In genomic region chr5:139862759-139863158, GRCm38 (mm10) we compare ENCODE assay signal across 10 mouse cellular contexts. TPM values are rescaled to one million over a fixed set of nuclear protein-coding genes. Genes with fewer than 3 reads are reported as not detected.
DNase-seq lines count a peak whose midpoint lies in the region; ATAC-seq lines count a peak whose summit lies in the region.
"Had no signal": no experiment of that assay in that cellular context is flagged by ENCODE, and none has a peak within 500 bp of the region (broad histone marks: within the 10 kb centered on the region; RNA-seq: fewer than 3 reads in every experiment).

No protein-coding gene starts in this region.

- no peak overlapping the region for H3K9ac ChIP-seq in kidney, embryonic 14.5 days (ENCODE audit: low read depth, low read length)
- no peak overlapping the region for H3K9ac ChIP-seq in intestine, embryonic 15.5 days

- 62% methylated on average over 4 of the region's 4 CpGs for WGBS in kidney, embryonic 14.5 days
- 50% methylated on average over 4 of the region's 4 CpGs for whole genome bisulfite sequencing in intestine, embryonic 15.5 days

- H3K27me3 ChIP-seq in kidney, embryonic 14.5 days (ENCODE audit: control insufficient read depth, insufficient read depth, low read length) = no peaks in the 10 kb centered on the region; the same call in 1 of the 2 replicates
- H3K27me3 ChIP-seq in intestine, embryonic 15.5 days (replicated peaks) = no peaks in the 10 kb centered on the region

- no peaks in the 10 kb centered on the region for H3K36me3 ChIP-seq in kidney, embryonic 14.5 days (ENCODE audit: control insufficient read depth, insufficient read depth, low read length)
- no peaks in the 10 kb centered on the region for H3K36me3 ChIP-seq in intestine, embryonic 15.5 days

- H3K4me2 ChIP-seq in kidney, embryonic 14.5 days (replicated peaks; ENCODE audit: low read depth, low read length) = no peak overlapping the region
- H3K4me2 ChIP-seq in intestine, embryonic 15.5 days (replicated peaks) = no peak overlapping the region

- H3K4me1 ChIP-seq in kidney, embryonic 14.5 days (ENCODE audit: control insufficient read depth, insufficient read depth, low read length) = no peaks in the 10 kb centered on the region
- H3K4me1 ChIP-seq in intestine, embryonic 15.5 days (replicated peaks) = no peaks in the 10 kb centered on the region

- H3K27ac ChIP-seq in kidney, embryonic 14.5 days (ENCODE audit: low read depth, low read length) = no peak overlapping the region
- H3K27ac ChIP-seq in intestine, embryonic 15.5 days = no peak overlapping the region

- no peaks in the 10 kb centered on the region for H3K9me3 ChIP-seq in kidney, embryonic 14.5 days (ENCODE audit: control insufficient read depth, low read length)
- no peaks in the 10 kb centered on the region for H3K9me3 ChIP-seq in intestine, embryonic 15.5 days

- H3K4me3 ChIP-seq in kidney, embryonic 14.5 days (ENCODE audit: low read length) = no peak overlapping the region
- no peak overlapping the region for H3K4me3 ChIP-seq in intestine, embryonic 15.5 days (replicated peaks)

- peak; percentile 51 for DNase-seq in kidney, adult 11 months
- peak; percentile 85 for DNase-seq in Muller cell, postnatal 12 days (ENCODE audit: inconsistent ontology term)
- DNase-seq in brain, embryonic 18.5 days (ENCODE audit: low read depth, low spot score) = peak; percentile 20
- DNase-seq in kidney, adult 9 months = peak; percentile 66
- DNase-seq in right cerebral cortex, postnatal 14 days = peak; percentile 49
- DNase-seq in natural killer cell, adult 2 months (ENCODE audit: low spot score in 2 of 2) = no peak

- no peak for ATAC-seq in kidney, embryonic 14.5 days (ENCODE audit: low FRiP score, low TSS enrichment)
- ATAC-seq in intestine, embryonic 15.5 days = no peak

RNA-seq across cellular contexts. Expression of gene Psmg3, which starts 36.1 kb away (rescaled TPM):
- polyA plus RNA-seq in kidney, embryonic 14.5 days (2014; fragmentation: Nextera tagmentation; extraction: Ambion mirVana) = 82.4 and 87.9 TPM in 2 replicates
- polyA plus RNA-seq in intestine, embryonic 15.5 days (2015; fragmentation: Nextera tagmentation; extraction: Ambion mirVana) = 80.0 and 80.2 TPM in 2 replicates

RNA-seq across cellular contexts. Expression of gene Gm26938, which starts 36.6 kb away (rescaled TPM):
- not detected in 2 replicates for polyA plus RNA-seq in kidney, embryonic 14.5 days (2014; fragmentation: Nextera tagmentation; extraction: Ambion mirVana)
- 0.29 TPM in 1 of 2 replicates, not detected in the other for polyA plus RNA-seq in intestine, embryonic 15.5 days (2015; fragmentation: Nextera tagmentation; extraction: Ambion mirVana)
- polyA plus RNA-seq: intestine, embryonic 14.5 days; stomach, embryonic 16.5 days had no signal

RNA-seq across cellular contexts. Expression of gene Tmem184a, which starts 43.0 kb away (rescaled TPM):
- 3.7 and 4.9 TPM in 2 replicates for polyA plus RNA-seq in kidney, embryonic 14.5 days (2014; fragmentation: Nextera tagmentation; extraction: Ambion mirVana)
- polyA plus RNA-seq in intestine, embryonic 15.5 days (2015; fragmentation: Nextera tagmentation; extraction: Ambion mirVana) = 57.7 and 68.4 TPM in 2 replicates

RNA-seq across cellular contexts. Expression of gene Elfn1, which starts 45.0 kb away (rescaled TPM):
- 0.14 and 0.50 TPM in 2 replicates for polyA plus RNA-seq in kidney, embryonic 14.5 days (2014; fragmentation: Nextera tagmentation; extraction: Ambion mirVana)
- 0.19 and 0.20 TPM in 2 replicates for polyA plus RNA-seq in intestine, embryonic 15.5 days (2015; fragmentation: Nextera tagmentation; extraction: Ambion mirVana)

Comparison
In these comparisons a context has a peak if more than half of its experiments do, and no peak if none do; other contexts are left out.
1. DNase-seq: peak in kidney, adult 11 months (single experiment), Muller cell, postnatal 12 days (single experiment), brain, embryonic 18.5 days (single experiment), kidney, adult 9 months (single experiment) and right cerebral cortex, postnatal 14 days (single experiment); none in natural killer cell, adult 2 months (0 of 2).